Mouse (Mus musculus) spleen, postnatal 10 days (tissue): Measurements from ENCODE around the gene Akr1c18.

Source experiments
- DNase-seq, 2 experiments: peaks; one replicate each; pipeline ENCODE4 v3.0.0; 2021 to 2022; ENCODE audit warnings: low spot score in 2 of 2

Gene Akr1c18

DNA sequence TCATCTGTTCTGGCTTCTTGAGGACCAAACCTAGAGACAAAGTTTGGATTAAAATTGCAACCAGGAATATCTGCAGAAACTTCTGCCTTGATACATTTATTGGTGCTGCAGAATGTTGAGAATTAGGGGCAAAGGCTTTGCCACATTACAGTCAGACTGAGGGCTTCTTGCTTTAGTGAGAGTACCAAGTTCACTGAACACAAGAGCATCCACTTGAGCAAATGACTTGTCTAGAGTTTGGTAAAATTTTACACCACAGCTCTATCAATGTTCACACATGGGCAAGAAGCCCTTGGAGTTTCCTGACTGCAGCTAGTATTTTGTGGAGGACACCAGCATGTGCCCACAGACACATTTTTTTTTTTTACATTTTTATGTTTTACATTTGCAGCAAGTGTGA, 47.7 kb downstream of the Akr1c18 start:
- DNase-seq = no peak

DNA sequence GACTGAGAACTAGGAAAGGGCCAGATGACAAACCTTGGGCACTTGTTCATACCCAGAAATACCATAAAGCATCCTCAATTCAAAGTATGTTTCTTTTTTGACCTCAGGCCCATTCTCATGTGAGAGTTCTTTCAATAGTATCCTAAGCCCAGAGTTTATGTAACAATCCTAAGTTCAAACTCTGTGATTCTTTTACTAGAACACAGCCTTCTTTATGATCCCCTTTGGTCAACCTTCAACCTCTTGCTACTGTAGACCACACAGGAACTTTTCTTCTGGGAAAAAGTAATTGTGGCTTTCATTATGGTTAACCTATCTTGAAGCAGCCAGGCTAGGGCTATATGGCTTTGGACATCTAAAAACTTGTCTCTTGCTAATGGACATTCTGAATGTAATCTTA, 48.8 kb downstream of the Akr1c18 start:
- no peak for DNase-seq
